Mouse (Mus musculus) stomach, postnatal 0 days (tissue): ENCODE data around the gene Shroom3. TPM values are rescaled to one million over a fixed set of nuclear protein-coding genes. Genes with fewer than 3 reads are reported as not detected.
A peak's percentile ranks its signal among the peaks of the same experiment; 100 is the strongest.

Source experiments
- ATAC-seq: fragments of 200-750 bp; cut with Nextera tagmentation; 2 replicates; pipeline ENCODE4 v1.8.0; 2017; ENCODE audit not compliant: low FRiP score, low TSS enrichment
- DNase-seq: peaks from one replicate; pipeline ENCODE4 v3.0.0-alpha.2; 2016; ENCODE audit warnings: low spot score
- H3K27ac ChIP-seq: fragments of 300-500 bp; sonication (generic); replicated peaks from 2 replicates; pipeline ENCODE4 v1.5.1; 2014; ENCODE audit warnings: mild to moderate bottlenecking, control low read depth
- H3K27me3 ChIP-seq: fragments of 300-500 bp; sonication (generic); 2 replicates; pipeline ENCODE4 v1.6.1; 2014; ENCODE audit warnings: low read length; ENCODE audit not compliant: control insufficient read depth, insufficient read depth
- H3K36me3 ChIP-seq: fragments of 300-500 bp; sonication (generic); 2 replicates; pipeline ENCODE4 v1.6.1; 2014; ENCODE audit warnings: low read length, mixed read lengths; ENCODE audit not compliant: control insufficient read depth, insufficient read depth
- H3K4me1 ChIP-seq: fragments of 300-500 bp; sonication (generic); replicated peaks from 2 replicates; pipeline ENCODE4 v1.6.1; 2014; ENCODE audit warnings: antibody characterized with exemption; ENCODE audit not compliant: control insufficient read depth, insufficient read depth
- H3K4me2 ChIP-seq: fragments of 300-500 bp; sonication (generic); replicated peaks from 2 replicates; pipeline ENCODE4 v1.6.1; 2014; ENCODE audit warnings: low read depth, mild to moderate bottlenecking, control low read depth, moderate library complexity
- H3K4me3 ChIP-seq: fragments of 300-500 bp; sonication (generic); 2 replicates; pipeline ENCODE4 v1.5.1; 2014; ENCODE audit warnings: low read depth, low read length, control low read depth
- H3K9ac ChIP-seq: fragments of 300-500 bp; sonication (generic); 2 replicates; pipeline ENCODE4 v1.6.1; 2014; ENCODE audit warnings: mild to moderate bottlenecking, low read length, control low read depth, mixed read lengths
- H3K9me3 ChIP-seq: fragments of 300-500 bp; sonication (generic); 2 replicates; pipeline ENCODE4 v1.6.1; 2016; ENCODE audit warnings: low read length; ENCODE audit not compliant: control insufficient read depth
- CTCF ChIP-seq: IDR thresholded peaks from 2 replicates; pipeline ENCODE4 v1.5.1; 2016; ENCODE audit warnings: antibody characterized with exemption, low read depth, mild to moderate bottlenecking, moderate library complexity
- EP300 ChIP-seq: optimal IDR thresholded peaks from 2 replicates; pipeline ENCODE3; 2016; ENCODE audit warnings: antibody characterized with exemption
- WGBS: fragments of 180-500 bp; shearing (Covaris S2); extraction: QIAGEN DNeasy Blood & Tissue Kit; methylation state at CpG from one replicate; pipeline ENCODE4 v1.1.7; 2014; 5-methylcytosine and 5-hydroxymethylcytosine counted together
- polyA plus RNA-seq: library from polyadenylated mRNA; unstranded; fragments of >200 nt; fragmentation: Nextera tagmentation; extraction: Ambion mirVana; gene quantifications from 2 replicates; pipeline ENCODE4 v1.2.1, GENCODE M21; 2015

Gene Shroom3
- polyA plus RNA-seq, 1 experiment from 2014 or later = 11.4 TPM

DNA sequence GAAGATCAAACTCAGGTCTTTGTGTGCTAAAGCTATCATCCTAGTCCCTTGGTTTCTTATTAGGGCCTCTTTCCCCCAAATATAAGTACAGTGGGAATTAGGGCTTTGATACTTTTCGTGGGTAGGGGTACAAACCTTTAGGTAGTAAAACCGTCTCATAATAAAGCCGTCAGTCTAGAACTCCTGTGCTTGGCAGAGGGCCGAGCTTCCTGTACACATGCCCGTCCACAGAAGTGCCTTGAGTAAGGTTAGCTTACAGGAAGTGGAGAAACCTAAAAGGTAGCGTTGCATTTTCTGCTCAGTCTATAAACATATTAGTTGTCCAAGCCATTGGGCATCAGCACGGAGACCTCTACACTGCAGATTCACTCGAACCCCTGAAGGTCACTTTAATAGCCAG is 183.3 kb downstream of the Shroom3 start:
- Histone ChIP-seq H3K9ac (no peak overlapping the region), H3K36me3 (no peaks in the 10 kb centered on the region), H3K4me3 (no peak overlapping the region), H3K4me1 (0 out of 2 replicates have a peak, but pooled peaks cover 4% of the 10 kb centered on the region), H3K27ac (no peak overlapping the region), H3K27me3 (no peaks in the 10 kb centered on the region), H3K9me3 (no peaks in the 10 kb centered on the region), H3K4me2 (no peak overlapping the region)
- WGBS = 63% methylated on average over 8 of the region's 8 CpGs
- no peak for ATAC-seq
- no peak for DNase-seq
- TF ChIP-seq CTCF (no peak), EP300 (no peak)

DNA sequence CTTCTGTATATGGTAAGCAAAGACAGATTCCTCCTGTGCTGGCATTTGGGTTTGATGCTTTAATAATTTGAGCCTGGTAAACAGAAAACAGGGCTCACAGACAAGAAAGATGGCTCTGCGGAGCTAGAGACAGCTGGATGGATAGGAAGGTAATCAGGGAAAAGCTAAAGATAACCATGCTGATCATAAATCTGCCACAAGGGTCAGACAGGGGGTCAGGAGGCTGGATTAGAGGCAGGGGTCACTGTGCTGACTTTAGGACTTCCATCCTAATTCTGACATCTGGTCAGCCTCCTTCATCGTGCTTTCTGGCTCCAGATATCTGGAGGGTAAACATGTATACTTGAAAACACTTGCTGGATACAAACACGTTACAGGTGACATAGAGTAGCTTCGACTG is 184.0 kb downstream of the Shroom3 start:
- H3K9me3 ChIP-seq = no peaks in the 10 kb centered on the region
- ATAC-seq = no peak
- H3K4me1 ChIP-seq = no peaks in the 10 kb centered on the region
- H3K9ac ChIP-seq = no peak overlapping the region
- H3K36me3 ChIP-seq = no peaks in the 10 kb centered on the region
- no peak for DNase-seq
- H3K27me3 ChIP-seq = no peaks in the 10 kb centered on the region
- no peak for TF ChIP-seq CTCF
- no peak for TF ChIP-seq EP300
- no peak overlapping the region for H3K27ac ChIP-seq
- H3K4me2 ChIP-seq = no peak overlapping the region
- H3K4me3 ChIP-seq = no peak overlapping the region
- WGBS = 64% methylated on average over 4 of the region's 4 CpGs

DNA sequence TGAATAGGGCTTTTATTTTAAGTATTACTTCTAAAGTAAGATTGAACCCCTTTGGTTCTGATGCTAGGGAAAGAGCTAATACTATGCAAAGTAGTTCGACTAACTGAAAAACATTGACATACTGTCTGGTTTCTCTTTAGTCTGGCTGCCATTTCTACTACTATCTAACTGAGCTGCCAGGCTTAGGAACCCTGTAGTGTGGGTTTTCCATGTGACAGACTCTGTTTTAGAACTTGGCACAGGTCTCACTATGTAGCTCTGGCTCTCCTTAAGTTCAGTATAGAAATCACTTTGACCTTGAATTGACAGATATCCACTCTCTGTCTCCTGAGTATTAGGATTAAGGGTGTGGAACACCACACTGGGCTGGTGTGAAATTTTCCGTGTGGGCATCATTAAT is 185.0 kb downstream of the Shroom3 start:
- 70% methylated on average over 2 of the region's 2 CpGs for WGBS
- Histone ChIP-seq H3K36me3 (no peaks in the 10 kb centered on the region), H3K9ac (no peak overlapping the region), H3K4me2 (no peak overlapping the region), H3K27ac (no peak overlapping the region), H3K4me1 (no peaks in the 10 kb centered on the region), H3K4me3 (no peak overlapping the region), H3K27me3 (no peaks in the 10 kb centered on the region), H3K9me3 (no peaks in the 10 kb centered on the region)
- ATAC-seq = no peak
- DNase-seq = no peak
- no peak for TF ChIP-seq CTCF
- TF ChIP-seq EP300 = no peak

DNA sequence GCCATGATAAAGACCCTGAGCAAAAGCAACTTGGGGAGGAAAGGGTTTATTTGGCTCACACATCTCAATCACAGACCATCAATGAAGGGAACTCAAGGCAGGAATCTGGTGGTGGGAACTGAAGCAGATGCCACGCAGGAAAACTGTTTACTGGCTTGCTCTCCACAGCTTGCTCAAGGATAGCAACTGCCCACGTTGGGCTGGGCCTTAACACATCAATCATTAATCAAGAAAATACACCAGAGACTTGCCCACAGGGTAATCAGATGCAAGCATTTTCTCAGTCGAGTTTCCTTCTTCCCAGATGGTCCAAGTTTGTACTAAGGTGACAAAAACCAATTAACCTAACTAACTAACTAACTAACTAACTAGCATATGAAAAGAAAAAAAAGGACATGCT is 187.8 kb downstream of the Shroom3 start:
- Histone ChIP-seq H3K36me3 (no peaks in the 10 kb centered on the region), H3K27me3 (no peaks in the 10 kb centered on the region), H3K4me1 (no peaks in the 10 kb centered on the region), H3K4me3 (no peak overlapping the region), H3K9me3 (no peaks in the 10 kb centered on the region), H3K27ac (no peak overlapping the region), H3K4me2 (no peak overlapping the region), H3K9ac (no peak overlapping the region)
- whole genome bisulfite sequencing = 26% methylated on average over 3 of the region's 3 CpGs
- ATAC-seq = peak; percentile 67
- DNase-seq = no peak
- TF ChIP-seq EP300 (no peak), CTCF (no peak)

DNA sequence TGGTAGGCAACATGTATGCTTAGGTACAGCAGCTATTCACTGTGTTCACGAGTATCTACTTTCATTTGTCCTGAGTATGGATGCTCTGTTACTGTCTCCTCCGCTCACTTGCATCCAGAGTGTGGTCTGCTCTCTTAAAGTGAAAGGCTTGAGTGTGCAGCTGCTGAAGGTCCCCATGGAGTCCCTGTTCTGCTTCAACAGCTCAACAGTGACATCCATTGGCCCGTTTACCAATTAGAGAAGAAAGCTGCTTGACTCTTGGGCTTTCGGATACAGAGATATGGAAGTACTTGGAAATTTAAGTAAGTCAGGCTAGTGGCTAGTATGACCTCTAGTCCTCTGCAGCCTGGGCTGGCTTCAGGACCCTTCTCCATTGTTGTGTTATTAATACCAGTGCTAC is 188.9 kb downstream of the Shroom3 start:
- TF ChIP-seq CTCF (peak; percentile 57), EP300 (no peak)
- H3K27ac ChIP-seq = no peak overlapping the region

DNA sequence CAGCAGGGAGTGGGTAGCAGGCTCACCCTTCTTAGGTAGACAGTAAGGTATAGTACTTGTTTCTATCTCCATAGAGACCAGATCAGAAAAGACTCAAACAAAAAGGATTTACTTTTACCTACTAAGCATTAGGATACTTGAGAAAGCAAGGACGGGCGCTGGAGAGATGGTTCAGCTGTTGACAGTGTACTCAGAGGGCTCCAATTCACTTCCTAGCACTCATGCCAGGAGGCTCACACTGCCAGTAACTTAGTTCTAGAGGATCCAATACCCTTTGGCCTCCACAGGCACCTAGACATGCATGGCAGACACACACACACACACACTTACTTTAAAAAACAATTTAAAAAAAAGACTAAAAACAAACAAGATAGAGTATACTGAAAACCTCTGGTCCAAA is 189.8 kb downstream of the Shroom3 start:
- no peak overlapping the region for H3K27ac ChIP-seq
- H3K4me3 ChIP-seq = no peak overlapping the region
- DNase-seq = no peak

More for the DNA sequence above, 188.9 kb downstream of the Shroom3 start:
- Histone ChIP-seq H3K36me3 (no peaks in the 10 kb centered on the region), H3K4me1 (no peaks in the 10 kb centered on the region), H3K4me2 (no peak overlapping the region), H3K4me3 (no peak overlapping the region), H3K9me3 (no peaks in the 10 kb centered on the region), H3K9ac (no peak overlapping the region), H3K27me3 (no peaks in the 10 kb centered on the region)
- WGBS = 76% methylated on average over 4 of the region's 4 CpGs
- DNase-seq (no peak), ATAC-seq (no peak)

More for the DNA sequence above, 189.8 kb downstream of the Shroom3 start:
- H3K9me3 ChIP-seq = no peaks in the 10 kb centered on the region
- H3K9ac ChIP-seq = no peak overlapping the region
- no peaks in the 10 kb centered on the region for H3K4me1 ChIP-seq
- no peaks in the 10 kb centered on the region for H3K27me3 ChIP-seq
- TF ChIP-seq CTCF = no peak
- TF ChIP-seq EP300 = no peak
- ATAC-seq = no peak
- H3K4me2 ChIP-seq = no peak overlapping the region
- 72% methylated on average over 2 of the region's 2 CpGs for WGBS
- no peaks in the 10 kb centered on the region for H3K36me3 ChIP-seq
